Mouse (Mus musculus) liver, embryonic 14.5 days (tissue): ENCODE measurements at regions not wholly inside any gene's neighbourhood (a gene's known extent, or its start where the extent isn't known, plus 50 kb on each side); places are given as distances from the start of the nearest gene placed in this dataset.

Source experiments
- CTCF ChIP-seq: IDR thresholded peaks from 2 replicates; pipeline ENCODE4 v1.5.1; 2016; ENCODE audit warnings: antibody characterized with exemption, low read depth, control low read depth
- EP300 ChIP-seq: IDR thresholded peaks from 2 replicates; pipeline ENCODE4 v1.6.1; 2016; ENCODE audit warnings: antibody characterized with exemption, low read depth

DNA sequence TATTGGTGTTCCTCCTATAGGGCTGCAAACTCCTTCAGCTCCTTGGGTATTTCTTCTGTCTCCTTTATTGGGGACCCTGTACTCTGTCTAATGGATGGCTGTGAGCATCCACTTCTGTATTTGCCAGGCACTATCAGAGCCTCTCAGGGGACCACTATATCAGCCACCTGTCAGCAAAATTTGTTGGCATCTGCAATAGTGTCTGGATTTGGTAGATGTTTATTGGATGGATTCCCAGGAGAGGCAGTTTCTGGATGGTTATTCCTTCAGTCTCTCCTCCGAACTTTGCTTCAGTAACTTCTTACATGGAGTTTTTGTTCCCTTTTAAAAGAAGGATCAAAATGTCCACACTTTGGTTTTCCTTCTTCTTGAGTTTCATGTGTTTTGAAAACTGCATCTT is 1729.7 kb upstream of the Nudt12 start:
- no peak for TF ChIP-seq CTCF
- TF ChIP-seq EP300: no peak
